Mouse (Mus musculus) left cerebral cortex, adult 8-10 months (tissue): Measurements from ENCODE around the gene Tsks. TPM values are rescaled to one million over a fixed set of nuclear protein-coding genes. Genes with fewer than 3 reads are reported as not detected.

Source experiments
- DNase-seq, 2 experiments: peaks; one replicate each; pipeline ENCODE4 v3.0.0; 2022; ENCODE audit warnings: low spot score in 2 of 2
- total RNA-seq, 4 experiments: library from RNA; stranded (reverse); gene quantifications; 2 replicates each; pipeline ENCODE4 v1.2.4; 2022

Gene Tsks
- total RNA-seq, 4 experiments from 2014 or later: 2.0 to 2.5 (median 2.2) TPM

DNA sequence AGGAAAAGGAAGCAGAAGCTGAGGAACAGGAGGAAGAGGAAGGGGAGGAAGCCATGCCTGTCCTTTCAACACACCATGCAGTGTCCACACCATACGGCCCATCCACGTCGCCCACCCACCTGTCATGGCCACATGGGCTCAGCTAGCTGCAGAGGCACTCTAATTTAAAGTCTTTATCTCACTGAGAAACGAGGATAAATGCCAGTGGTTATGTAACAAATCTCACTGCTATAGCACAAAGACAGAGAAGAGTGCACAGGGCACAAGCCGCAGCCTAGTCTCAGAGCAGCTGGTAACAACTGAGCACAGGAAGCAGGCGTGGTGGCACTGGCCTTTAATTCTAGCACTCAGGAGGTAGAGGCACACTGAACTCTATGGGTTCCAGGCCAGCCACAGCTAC, 6.9 kb downstream of the Tsks start:
- DNase-seq: no peak

DNA sequence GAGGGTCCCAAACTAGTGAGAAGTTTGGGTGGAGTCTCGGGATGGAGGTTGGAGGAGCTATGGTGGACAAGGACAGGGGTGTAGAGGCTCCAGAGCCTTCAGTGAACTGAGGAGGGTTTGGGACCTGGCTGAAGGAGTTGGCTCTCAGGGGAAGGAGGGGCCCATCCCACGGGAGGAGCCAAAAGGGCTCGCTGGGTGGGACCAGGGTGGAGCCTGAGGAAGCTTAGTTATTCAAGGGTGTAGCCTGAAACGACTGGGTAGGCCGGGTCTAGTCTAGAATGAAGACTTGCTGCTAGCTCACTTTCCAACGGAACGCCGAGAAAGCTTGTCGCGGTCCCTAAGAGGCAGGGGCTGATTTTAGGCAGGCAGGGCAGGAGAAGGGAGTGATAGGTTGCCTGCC, 9.0 kb downstream of the Tsks start:
- no peak for DNase-seq

DNA sequence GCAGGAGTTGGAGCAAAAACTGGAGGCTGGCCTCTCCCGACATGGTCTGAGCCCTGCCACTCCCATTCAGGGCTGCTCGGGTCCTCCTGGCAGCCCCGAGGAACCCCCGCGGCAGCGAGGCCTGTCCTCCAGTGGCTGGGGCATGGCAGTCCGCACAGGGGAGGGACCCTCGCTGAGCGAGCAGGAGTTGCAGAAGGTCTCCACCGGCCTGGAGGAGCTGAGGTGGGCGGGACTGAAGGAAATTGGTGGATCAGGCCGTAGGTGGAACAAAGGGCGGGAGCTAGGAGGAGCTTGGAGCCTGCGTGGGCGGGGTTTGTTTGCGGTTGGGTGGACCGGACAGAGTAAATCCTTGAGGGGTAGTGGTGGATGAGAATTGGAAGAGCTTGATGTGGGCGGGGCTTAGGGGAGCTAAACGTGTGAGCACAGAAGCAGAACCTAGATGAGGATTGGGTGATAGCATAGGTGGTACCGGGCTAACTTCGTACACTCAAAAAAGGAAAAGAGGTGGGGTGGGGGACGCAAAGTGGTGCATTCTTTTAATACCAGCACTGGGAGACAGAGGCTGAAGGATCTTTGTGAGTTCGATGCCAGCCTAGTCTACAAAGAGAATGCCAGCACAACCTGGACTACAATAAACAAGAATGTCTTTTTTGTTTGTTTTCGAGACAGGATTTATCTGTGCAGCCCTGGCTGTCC, 9.8 kb downstream of the Tsks start:
- peak in 1 of 2 experiments; percentile 89 for DNase-seq

DNA sequence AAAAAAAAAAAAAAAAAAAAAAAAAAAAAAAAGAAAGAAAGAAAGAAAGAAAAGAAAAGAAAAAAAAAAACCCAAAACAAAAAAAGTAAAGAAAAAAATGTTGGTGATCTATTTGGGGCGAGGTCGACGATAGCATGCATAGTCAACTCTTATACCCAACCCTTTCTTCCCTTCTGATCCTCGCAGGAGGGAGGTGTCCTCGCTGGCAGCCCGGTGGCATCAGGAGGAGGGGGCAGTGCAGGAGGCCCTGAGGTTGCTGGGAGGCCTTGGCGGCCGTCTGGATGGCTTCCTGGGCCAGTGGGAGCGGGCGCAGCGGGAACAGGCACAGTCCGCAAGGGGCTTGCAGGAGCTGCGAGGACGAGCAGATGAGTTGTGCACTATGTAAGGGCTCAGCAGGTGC, 10.6 kb downstream of the Tsks start:
- no peak for DNase-seq

DNA sequence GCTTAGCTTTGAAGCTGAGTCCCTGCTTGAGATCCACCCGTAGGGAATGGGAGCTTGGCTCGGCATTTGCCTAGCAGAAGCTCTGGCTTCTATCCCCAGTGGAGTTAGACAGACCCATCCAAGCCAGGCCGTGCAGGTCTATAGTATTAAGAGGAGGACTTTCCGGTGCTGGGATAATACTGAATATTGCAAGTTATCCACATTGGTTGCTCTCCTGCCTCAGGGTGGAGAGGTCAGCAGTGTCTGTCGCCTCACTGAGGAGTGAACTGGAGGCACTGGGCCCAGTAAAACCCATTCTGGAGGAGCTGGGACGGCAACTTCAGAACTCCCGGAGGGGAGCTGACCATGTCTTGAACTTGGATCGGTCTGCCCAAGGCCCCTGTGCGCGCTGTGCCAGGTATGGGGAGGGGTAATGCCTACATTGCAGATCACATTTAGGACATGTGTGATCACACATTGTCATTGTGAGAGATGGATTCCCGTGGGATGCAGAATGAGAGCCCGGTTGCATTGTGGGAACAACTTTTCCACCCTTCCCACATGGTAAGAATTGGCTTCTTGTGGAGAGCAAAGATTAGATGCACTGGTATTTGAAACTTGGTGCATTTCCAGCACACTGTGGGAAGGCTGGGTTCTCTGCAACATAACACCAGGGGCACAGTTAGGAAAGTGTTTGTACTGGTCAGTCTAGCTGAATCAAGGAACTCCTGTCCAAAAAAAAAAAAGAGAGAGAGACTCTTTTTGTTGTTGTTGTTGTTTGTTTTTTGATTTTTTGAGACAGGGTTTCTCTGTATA, 11.3 kb downstream of the Tsks start:
- DNase-seq: no peak

DNA sequence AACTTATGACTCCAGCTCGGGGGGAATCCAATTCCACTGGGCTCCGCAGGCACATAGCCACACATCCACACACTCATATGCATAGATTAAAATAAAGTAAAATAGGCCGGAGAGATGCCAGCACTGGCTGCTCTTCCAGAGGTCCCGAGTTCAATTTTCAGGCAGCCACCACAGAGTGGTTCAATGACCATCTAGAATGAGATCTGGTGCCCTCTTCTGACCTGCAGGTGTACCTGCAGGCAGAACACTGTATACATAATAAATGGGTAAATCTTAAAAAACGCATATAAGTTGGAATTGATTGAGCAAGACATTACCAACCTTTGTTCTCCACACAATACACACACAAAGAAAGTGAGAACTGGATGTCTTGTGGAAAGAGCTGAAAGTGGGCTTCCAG, 12.6 kb downstream of the Tsks start:
- DNase-seq: no peak

DNA sequence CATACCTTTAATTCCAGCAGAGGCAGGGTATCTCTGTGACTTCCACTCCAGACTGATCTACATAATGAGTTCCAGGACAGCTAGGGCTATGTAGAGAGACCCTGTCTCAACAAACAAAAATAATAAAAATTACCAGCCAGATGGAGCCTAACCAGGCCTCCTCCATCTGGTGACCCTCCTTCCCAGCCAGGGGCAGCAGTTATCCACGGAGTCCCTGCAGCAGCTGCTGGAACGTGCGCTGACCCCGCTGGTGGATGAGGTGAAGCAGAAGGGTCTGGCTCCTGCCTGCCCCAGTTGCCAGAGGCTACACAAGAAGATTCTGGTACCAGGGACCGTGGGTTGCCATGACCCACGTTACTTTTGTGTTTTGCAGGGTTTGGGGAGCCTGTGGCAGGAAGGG, 13.3 kb downstream of the Tsks start:
- no peak for DNase-seq

DNA sequence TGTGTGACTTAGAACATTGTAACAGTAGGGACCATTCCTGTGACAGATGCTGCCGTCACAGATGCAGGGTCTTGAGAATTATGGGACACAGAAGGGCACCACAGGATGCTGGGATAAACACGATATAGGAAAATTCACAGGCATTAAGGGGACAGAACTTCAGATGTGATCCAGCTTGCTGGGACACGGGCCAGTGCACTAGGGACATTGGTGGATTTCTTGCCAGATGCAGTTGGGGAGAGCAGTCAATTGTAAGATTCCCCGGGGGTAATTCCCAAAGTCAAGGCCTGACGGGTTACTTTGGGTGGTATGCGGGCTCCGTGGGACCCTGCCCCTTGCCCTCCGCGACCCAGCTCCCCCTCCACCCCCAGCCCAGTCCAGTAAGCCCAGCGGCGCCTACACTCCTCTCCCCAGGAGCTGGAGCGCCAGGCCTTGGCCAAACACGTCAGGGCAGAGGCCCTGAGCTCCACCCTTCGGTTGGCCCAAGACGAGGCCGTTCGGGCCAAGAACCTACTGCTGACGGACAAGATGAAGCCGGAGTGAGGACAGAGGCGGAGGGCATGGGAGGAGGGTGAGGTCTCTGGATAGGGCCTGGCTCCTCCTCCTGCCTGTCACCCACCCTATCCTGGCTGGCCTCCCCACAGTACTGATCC, 14.3 kb downstream of the Tsks start:
- no peak for DNase-seq

DNA sequence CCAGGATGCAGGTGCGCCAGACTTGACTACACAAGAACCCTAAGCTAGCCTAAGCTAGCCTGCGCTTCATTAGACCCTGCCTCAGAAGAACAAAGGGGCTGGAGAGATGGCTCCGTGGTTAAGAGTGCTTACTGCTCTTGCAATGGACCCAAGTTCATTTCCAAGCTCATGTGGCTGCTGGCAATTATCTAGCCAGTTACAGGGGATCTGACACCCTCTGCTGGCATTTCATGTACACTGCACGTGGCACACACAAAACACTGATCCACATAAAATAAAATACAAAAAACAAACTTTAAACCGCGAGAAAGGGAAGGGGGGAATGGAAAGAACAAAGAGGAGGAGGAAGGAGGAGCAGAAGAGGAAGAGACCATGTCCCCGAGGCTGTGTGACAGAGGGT, 15.2 kb downstream of the Tsks start:
- peak in 1 of 2 experiments; percentile 11 for DNase-seq

DNA sequence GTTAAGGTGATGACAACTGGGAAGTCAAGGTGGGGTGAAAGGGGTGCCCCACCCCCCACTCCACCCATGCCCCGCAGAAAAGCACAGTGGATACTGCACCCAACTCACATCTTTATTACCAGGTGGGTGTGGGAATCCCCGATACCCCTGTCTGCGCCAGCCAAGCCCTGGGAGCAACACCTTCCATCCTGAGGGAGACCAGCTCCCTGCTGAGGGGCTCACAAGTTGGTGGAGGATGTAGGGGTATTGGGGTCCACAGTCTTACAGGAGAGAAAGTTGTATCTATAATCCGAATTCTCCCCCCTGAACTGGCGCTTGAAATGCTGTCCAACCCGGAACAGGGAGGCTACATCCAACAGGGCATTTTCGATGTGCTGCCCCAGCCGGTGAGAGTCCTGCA, 16.3 kb downstream of the Tsks start:
- no peak for DNase-seq

DNA sequence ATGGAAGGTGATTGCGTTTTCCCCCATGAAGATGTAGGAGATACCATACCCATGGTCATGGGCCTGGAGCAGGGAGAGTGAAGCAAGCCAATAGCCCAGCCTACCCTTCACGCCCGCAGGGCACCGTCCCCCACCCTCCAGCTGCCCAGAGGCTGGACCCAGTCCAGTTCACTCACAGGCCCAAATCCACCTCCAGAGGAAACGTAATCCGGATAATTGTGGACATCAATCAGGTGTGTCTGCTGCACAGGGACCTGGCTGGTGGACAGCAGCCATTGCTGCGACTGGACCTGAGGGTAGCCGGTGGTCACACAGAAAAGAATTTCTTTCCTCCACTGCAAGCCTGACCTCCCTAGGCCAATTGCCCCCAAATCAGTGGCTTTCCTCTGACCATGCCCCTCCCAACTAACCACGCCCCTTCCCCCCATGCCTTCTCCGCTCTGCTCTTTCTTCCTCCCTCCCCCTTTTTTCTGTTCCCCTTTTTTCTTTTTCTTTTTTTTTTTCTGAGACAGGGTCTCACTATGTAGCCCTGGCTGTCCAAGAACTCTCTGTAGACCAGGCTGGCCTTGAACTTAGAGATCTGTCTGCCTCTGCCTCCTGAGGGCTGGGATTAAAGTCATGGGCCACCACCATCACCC, 17.0 kb downstream of the Tsks start:
- no peak for DNase-seq

DNA sequence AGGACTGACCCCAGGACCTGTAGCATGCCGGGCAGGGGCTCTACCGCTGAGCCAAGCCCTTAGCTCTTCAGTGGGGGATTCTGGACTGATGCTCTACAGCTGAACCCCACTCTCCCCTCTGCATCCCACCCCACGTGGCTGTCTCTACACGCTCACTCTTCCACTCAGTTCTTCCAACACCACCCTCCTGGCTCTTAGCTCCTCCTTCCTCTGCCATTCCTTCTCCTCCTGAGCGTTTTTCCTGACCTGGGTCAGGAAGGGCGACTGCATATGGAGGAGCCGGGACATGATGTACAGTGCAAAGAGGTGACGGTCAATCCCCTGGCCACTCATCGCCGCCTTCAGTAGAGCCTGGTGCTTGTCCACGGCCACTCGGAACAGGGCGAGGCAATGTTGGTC, 17.5 kb downstream of the Tsks start:
- no peak for DNase-seq

DNA sequence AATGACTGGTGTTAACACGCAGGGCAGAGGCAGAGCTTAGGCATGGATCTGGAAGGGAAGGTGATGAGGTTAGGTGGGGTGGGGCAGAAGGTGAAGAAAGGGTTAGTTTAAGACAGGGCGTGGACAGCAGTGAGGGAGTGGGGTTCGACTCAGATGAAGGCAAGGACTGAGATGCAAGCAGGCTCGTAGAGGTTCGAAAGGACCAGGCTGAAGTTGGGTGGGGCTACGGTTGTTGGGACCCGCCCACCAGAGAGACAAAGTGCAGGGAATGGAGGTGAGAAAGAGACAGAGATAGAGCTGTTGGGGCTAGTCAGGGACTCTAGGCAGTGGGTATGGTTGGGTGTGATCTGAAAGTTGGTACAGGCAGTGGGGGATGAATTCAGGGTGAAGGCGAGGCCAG, 19.3 kb downstream of the Tsks start:
- no peak for DNase-seq

DNA sequence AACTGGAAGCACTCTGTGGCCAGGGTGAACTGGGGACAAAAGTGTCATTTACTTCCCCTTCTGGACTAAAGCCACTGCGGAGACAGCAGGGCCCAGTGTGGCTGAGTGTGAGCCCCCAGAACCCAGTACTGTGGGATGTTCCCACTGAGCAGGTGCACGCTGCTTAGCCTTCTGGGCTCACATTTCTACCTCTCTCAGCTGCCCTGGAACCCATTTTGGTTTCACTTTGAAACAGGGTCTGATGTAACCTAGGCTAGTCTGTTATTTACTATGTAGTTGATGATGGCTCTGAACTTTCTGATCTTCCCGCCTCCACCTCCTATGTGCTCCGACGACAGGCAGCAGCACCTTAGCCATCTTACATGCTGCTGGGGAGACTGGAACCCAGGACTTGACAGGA, 19.8 kb downstream of the Tsks start:
- DNase-seq: no peak

DNA sequence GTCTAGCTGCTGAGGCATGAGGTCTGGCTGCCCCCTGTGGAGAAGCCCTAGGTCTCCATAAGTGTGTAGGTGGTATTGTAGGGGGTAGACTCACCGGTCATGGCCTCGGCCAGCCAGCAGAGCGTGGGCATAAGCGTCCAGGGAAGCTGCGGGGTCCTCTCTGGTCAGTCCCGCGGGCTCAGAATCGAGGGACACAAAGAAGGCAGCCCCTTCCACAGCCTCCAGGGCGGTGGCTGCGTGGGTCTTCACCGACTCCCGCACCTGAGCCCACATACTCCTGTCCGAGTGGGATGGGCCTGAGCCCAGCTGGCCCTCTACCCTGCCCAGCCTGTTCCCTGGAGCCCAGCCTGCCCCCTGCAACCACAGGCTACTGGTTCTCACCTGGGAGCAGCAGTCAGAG, 22.0 kb downstream of the Tsks start:
- DNase-seq: no peak

DNA sequence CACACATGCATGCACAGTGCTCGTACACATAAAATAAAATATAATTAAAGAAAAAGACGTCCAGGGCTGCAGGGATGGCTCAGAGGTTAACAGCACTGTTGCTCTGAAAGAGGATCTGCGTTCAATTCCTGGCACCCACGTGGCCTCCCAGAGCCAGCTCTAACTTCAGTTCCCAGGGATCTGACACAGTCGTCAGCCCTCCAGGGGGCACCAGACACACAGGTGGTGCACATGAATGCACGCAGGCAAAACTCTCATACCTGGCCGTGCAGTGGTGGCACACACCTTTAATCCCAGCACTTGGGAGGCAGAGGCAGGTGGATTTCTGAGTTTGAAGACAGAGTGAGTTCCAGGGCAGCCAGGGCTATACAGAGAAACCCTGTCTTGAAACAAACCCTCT, 23.0 kb downstream of the Tsks start:
- no peak for DNase-seq

DNA sequence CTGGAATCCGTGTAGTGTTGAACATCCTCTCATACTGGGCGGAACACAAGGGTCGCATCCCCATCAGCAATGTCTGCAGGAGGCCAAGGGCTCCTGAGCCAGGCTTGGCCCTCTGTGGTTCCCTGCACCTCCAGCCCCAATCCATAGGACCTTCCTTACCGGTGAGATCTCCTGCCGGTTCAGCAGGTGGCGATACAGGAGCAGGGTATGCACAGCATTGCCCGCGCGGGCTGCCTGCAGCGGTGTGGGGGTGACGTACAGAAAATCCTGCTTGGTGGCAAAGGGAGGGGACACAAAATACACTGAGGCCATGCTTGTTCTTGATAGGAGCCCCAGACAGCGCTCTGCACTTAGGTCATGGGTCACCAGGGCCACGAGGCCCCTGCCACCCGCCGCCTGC, 23.6 kb downstream of the Tsks start:
- no peak for DNase-seq

DNA sequence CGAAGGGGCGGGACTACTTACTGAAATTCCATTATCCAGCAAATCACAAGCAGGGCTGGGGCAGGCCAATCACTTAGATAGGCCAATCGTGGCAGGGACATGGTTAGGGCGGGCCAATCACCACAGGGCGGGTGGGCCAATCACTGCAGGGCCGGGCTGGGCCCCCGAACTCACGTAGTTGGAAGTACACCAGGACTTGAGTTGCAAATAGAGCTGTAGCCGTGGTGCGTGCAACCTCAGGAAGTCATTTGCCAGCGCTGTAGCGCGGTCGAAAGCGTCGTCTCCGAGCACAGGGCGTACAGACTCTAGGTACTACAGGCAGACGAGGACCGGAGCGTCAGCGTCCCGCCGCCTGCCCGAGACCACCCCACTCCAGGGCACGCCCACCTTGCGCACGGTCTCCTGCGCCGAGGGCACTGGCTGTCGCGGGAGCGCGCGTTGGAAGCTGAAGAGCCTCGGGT, 27.3 kb downstream of the Tsks start:
- DNase-seq: peak in 1 of 2 experiments; percentile 83

DNA sequence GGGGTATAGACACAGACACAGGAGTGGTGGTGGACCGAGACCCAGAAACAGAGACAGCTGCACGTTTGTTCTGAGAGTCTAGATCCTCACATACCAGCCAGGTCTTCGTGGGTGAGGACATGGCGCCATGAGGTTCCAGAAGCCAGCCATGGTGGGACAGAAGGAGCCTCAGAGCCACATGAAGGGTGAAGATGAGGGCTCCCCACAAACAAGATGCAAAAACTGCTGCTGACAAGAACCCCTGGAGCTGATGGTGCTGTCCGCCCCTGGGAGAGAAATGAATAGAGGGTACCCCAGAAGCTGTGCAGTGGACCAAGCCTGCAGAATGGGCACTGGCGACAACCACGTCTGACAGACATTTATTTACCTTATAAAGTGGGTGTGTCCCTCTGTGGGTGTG, 28.1 kb downstream of the Tsks start:
- no peak for DNase-seq

DNA sequence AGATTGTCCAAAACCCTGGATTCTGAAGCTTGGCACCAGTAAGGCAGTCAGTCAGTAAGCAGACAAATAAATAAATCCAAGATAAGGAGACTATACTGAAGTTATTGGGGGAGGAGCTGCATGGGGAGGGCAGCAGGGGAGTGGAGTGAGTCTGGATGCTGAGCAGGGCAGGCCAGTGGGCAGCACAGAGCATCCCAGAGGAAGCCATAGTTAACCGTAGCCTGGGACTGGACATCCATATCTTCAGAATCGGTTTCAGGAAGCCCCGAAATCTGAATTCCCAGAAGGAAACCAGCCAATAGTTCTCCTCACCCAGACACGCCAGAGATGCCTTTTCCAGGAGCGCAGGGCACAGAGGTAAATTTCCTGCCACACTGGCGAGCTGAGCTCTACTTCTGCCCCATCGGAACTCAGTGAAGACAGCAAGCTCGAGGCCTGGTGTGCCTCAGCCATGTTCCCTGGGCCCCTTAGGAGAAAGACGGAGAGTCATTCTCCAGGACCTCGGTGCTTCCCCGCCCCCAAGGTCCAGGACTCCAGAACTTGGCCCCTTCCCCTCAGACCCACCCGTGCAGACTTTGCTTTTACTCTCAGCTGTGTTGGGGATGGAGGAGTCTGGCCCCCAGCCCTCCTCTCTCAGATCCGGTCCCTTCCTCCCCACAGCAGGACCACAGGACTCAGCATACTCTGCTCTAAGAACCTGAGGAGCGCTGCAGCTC, 30.6 kb downstream of the Tsks start:
- no peak for DNase-seq

DNA sequence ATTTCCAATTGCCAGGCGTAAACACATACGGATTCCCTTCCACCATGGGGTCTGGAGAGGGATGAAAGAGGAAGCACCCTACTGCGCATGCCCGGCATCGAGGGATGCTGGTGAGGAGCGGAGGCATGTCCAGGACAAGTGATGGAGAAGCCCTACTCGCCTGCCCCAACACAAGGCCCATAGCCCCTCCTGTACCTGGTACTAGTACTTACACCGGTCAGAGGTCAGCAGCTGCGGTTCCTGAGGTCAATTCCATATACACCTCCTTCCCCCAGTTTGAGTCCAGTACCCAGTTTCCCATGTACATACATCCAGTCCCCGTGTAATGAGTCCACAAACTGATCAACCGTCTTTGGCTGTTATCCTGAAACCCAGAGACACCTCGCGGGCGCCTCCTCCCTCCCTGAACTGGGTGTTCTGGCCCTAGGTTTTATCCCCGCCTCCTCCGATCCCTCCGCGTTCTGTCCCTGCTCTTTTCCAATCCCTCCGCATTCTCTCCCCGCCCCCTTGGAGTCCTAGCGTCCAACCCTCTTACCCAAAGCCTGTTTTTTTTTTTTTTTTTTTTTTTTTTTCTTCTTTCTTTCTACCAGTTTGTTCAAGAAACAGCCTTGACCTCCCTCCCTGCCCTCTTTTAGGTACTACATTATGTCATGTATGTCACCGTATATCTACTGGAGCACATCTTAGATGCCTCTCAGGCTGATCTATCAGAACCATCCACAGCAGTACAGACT, 31.5 kb downstream of the Tsks start, which contains the start of gene Cpt1c:
Gene Cpt1c (minus strand): TSS at position 469 of the 734 bp plus-strand sequence.
- peak; percentile 81 to 84 for DNase-seq
